Mouse (Mus musculus) embryonic fibroblast, embryonic 13.5 days (primary cell): Measurements from ENCODE around the gene Ube2t.

ENCODE experiments used
- CTCF ChIP-seq: IDR thresholded peaks from 2 replicates; pipeline ENCODE4 v1.5.1; 2011; ENCODE audit warnings: mild to moderate bottlenecking, control low read depth, low read length, moderate library complexity, borderline replicate concordance; ENCODE audit not compliant: insufficient read depth
- POLR2A ChIP-seq: IDR thresholded peaks from 2 replicates; pipeline ENCODE4 v1.6.1; 2011; ENCODE audit warnings: low read depth, mild to moderate bottlenecking, control low read depth, low read length, moderate library complexity

DNA sequence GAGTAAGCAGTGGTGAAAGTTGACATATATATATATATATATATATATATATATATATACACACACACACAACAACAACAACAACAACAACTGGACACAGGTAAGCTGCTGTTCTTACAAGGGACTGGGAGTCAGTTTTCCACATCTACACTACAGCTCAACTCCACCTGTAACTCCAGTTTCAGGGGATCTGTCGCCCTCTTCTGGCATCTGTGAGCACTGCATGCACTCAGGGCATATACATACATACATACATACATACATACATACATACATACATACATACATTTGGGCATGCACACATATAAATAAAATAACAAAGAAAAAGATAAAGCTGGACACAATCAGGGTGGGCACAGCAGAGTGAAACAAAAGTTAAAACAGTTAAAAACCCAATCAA lies 61.2 kb downstream of the Ube2t start:
- TF ChIP-seq CTCF (peak; percentile 17; the same call in 1 of the 2 replicates), POLR2A (no peak)
